Mouse (Mus musculus) adrenal gland, postnatal 25 days (tissue): ENCODE measurements at regions not wholly inside any gene's neighbourhood (a gene's known extent, or its start where the extent isn't known, plus 50 kb on each side); places are given as distances from the start of the nearest gene placed in this dataset.

ENCODE experiments used
- DNase-seq: peaks from one replicate; pipeline ENCODE4 v3.0.0; 2021; ENCODE audit warnings: mixed read lengths

DNA sequence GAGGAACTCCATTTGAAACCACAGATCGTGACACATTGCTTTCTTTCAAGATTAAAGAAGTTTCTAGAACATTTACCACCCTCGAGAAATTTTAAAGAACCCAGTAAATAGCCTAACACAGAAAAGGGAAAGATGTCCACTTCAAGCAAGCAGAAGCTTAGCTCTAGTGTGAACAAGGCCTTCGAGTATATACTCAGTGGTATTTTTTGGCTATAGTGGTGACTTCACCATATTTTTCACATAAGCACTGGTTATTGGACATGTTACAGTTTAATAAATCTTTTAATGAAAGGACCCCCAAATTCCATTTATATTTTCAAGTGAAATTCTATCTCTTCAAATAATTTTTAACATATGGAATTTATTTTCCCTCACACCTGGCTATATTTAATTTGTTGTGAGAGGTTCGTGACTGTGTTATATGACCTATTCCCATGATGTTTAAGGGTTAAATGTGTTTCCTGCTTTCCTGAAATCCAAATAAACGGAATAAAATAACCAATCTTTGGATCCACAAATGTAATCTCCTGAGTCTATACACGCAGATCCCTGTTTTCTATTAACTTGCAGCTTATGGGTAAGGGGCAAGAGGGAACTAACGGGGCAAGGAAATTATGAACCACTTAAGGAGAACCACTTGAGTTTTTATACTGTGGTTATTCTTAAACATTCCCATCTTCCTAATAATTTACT, 60.6 kb upstream of the Tas2r134 start:
- no peak for DNase-seq

DNA sequence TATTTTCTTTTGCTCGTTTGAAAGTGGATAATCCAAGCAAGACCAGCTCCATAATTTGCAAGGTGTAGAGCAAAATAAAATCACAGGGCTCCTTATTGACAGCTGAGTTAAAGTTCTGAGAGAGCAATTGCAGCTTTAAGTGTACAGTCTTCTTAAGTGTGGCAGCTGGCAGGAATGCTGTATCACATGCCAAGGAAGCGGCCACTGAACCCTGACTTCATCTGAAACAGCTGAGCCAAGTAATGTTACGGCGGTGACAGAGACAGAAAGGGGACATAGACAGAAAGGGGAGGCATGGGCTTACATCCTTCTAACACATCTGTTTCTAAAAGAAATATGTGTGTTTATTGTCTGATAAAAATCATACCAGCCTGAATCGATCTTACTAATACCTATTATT, 63.4 kb upstream of the Tas2r134 start:
- DNase-seq = no peak

DNA sequence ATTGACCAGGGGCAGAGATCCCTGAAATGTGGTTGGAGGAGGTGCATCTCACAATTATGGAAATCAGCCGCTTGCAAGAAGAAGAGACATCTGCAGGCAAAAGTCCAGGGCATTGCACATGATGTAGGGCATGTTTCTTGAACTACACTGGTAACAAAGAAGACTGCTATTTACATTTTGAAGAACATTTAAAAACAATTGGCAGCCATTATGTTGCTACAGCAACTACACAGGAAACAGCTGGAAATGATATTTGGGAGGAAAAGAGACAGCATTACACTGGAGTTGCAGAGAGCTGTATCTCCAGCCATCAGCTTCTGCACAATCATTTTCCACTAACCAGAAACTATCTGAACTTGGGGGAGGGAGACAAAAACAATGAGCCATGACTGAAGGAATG, 64.1 kb upstream of the Tas2r134 start:
- no peak for DNase-seq

DNA sequence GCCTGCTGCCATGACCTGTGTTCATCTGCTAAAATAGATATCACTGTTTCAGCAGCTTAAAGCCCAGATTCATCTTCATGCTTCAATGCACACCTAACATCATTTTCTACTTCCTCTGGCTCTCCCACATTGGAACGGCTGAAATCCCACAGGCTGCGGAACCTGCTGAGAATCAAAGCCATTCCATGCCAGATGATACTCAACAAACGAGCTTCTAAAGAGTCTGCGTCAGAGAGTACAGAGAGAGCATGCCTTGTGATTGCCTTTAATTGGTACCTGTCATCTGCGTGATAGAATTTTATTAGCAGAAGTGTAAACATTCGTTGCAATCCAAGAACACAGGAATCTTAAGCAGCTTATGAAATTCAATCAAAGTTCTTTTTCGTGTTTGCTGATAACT, 76.4 kb upstream of the Tas2r134 start:
- no peak for DNase-seq

DNA sequence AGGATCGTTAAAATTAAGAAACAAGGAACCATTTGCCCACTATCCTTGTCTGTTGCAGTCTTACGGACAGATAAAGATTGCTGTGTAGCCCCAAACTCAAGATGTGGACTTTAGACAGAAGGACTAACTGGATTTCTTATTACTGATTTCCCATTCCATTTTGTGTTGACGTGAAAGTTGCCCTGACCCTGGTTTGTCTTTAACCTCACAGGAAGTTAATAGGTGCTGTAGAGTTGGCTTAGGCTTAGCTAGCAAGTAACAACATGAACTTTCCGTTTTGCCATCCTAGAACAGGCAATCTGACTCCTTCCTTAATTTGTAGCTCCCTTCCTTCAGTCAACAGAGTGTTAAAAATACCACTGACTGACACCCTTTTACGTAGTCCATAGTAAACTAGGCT, 78.2 kb upstream of the Tas2r134 start:
- no peak for DNase-seq

DNA sequence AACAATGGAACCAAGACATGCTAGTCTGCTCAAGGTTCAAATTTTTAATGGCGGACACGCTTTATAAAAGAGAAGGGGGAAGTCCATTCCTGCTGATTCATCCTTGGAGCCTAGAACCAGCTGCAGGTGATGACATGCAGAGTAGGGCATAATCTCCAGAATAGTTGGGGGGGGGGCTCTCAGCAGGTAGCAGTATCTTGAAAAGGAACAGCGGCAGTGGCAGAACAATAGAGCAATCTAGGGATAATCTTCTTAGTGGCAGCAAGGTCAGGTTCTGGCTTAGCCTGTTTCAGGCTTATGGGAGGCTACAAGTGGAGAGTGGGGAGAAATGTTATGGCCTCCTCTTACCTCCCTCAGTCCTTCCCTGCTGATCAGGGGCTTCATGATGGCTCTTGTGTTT, 81.1 kb upstream of the Tas2r134 start:
- no peak for DNase-seq

DNA sequence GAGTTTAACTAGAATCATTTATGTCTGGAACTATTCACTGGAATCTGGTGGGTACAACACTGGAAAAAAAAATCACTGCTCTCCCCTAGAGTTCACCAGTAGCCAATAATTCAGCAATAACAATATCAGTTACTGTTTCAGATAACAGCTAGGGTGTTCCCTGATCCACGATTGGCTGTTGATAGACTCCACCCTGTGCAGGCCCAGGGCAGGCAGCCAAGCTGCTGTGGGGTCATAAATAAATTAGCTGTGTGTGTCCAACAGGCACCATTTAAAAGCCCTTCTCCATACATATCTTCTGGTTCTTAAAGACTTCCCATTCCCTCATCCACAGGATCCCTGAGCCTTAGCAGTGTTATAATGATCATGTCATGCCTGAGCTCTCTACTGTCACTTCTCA, 83.4 kb upstream of the Tas2r134 start:
- peak; percentile 6 for DNase-seq

DNA sequence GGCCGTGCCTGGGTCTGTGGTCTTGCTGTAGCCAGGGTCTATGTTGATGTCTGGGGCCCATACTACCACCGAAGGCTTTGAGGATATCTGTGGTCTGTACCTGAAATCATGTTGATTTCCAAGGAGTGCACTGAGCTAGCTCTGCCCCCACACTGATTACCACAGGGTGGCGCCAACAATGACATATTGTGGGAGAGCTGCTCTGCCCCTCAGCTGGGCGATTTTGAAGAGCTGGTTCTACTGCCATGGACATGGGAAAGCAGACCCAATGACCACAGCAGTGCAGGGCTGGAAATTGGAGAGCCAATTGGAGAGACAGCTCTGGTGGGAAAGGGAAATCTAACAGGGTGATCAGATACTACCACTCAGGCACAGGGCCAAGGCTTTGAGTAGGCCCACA, 85.0 kb upstream of the Tas2r134 start:
- DNase-seq = peak; percentile 33

DNA sequence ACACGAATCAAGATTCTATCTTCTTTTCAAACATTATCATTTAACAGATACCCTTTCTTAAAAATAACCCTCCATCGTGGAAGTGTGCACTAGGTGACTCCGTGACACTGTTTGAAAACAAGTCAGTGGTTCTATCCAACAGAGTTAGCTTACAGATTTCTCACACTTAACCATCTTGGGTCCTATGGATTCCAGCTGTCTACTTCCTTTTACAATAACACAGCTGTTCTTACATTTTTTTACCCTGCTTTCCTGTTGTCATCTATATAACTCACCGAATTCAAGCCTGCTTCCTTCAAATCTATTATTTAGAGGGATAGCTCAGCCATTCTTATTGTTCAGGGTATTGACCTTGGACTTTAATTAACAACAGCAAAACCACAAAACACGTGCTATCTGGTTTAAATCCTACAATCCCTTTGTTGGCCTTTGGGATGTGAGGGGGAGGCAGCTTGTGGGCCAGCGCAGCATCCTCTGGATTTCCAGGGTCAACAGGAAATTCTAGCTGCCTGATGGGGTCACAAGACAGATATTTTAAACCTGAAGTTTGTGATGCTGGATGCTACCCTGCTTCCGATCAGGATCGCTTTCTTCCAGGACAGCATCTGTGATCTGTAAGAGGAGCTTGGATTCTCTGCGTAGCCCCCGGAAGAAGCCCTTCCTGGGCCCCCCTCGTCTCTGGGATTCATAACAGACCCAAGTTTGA, 94.4 kb upstream of the Tas2r134 start:
- no peak for DNase-seq

DNA sequence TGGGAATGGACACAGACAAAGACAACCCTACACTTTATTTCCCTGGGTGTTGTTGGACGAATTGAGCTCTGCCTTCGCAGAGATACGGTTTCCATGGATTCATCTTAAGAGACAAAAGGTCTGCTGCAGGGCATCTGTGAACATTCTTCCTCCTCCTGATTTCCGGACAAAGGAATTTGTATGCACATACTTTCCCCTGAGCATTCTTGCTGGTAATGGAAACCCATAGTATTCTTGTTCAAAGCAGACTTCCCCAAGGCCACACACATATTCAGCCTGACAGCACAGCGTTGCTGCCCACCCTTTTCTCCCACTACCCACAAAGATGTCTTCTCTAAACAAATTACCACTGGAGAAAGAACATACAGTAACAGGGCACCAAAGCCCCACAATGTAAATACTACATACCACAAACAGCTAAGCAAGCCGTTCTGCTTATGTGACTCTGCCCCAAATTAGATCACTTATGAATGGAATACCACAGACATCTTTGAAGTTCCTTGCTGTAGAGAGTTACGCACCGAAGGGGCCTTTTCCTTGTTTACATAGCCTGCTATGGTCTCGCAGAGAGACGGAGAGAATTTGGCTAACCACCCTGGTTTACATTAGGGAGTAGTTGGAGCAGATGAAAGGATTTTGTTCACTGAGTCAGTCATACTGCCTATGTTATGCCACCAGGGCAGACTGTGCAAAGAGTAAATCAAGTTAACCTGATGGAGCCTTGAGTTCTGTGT, 96.0 kb upstream of the Tas2r134 start:
- DNase-seq = no peak

DNA sequence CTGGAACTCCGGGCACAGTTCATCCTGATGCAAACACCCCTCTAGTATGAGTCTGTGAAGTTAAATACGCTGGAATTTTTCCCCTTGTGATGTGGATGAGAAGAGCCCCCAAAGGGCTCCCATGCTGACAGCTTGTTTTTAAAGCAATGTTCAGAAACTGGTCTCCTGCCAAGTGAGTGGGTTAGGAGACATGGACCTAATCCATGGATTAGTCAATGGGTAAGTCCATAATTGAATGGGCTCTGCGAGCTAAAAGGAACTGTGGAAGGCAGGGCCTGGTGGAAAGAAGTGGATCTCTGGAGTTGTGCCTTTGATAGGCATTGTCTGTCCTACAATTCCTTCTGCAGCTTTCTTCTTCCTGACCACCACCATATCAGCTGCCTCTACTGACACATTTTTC, 104.5 kb upstream of the Tas2r134 start:
- no peak for DNase-seq

DNA sequence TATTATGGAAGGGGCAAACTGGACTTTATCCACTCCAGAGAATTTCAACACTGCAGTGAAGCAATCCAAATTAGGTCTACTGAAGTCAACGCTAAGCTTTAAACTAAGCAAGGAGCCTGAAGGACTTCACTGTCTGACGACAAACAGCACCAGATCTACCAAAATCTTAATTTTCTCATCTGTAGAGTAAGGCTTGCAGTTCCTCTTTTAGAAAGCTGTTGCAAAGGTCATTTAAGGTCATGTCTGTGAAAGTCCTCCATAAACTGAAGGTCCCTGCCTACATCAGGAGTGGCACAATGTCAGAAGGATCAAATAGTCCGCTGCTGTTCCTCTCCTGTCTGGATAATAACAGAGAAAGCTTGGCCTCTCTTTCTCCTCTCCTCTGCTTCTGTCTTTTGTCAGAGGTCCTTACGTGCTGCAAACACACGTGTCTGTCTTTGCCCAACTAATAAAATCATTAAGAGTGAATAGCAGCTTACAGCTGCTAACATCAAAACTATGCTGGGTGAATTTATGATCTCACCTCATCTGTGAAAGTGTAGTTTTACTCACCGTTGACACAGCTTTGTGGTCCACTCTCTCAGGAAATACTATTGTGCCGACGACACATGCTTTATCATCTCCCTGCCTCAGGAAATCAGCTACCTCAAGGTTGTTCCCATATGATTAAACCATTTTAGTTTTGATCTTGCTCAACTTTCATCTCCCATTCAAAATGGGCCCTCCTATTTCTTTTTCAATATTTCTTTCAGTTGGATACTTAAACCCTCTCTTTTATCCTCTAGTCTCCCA, 117.9 kb upstream of the Tas2r134 start:
- no peak for DNase-seq

DNA sequence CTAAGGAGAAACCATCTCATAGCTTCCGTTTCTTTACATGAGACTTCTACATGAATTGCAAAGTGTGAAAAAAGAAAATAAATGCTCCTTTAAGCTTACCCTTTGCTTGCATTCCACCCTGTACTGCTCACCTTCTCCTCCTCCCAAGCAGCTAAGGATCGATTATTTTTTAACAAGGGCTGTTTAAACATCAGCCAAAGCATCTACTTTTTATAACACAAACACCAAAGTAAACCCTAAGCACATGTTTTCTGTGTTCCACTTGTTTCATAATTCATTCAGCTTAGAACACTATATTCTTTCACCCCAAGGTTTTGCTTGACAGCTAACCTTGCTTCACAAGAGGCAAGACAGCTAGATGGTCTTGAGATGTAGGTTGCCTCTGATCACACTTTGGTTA, 129.4 kb upstream of the Tas2r134 start:
- DNase-seq = no peak

DNA sequence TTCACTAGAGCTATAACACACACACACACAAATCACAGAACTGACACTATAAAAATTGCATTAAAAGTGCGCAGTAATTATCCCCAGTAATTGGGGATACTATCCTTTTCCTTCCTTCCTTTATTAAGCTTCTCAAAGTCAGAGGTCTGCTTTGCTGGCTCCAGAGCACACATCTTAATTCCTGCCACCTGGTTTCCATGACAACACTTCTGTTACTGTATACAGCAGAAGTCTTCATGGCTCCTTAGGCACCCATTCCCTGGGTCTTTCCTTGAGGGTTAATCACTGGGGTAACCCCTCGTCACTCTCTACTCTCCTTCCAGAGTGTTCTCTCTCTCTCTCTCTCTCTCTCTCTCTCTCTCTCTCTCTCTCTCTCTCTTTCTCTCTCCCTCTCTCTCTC, 153.6 kb upstream of the Tas2r134 start:
- no peak for DNase-seq

DNA sequence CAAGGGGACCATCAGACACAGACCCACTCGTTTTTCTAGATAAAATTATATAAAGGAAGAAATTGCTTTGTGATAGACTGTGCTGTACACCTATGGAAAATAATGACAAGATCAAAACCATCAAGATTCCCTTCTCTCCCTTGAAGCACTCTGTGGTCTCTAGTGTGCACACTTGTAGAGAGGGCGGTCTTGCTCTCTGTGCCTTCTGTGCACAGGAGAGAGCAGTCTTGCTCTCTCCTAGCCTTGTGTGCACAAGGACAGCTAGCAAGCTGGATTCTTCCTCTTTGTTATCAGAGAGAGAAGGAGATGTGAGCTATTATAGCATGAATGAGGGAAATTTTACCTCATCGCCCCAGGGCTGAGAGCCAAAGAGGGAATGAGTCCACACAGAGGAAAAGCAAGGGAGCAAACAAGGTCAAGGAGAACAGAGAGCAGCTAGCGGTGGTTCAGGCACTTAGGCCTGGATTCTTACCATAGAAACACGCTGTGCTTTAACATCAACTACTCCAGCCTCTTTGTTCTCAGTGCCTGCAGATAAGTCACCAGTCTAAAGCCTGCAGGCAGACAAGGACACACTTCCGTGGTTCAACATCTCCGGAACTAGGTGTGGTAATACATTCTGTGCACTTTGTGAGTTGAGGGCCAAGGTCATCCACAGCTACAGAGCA, 160.2 kb upstream of the Tas2r134 start:
- DNase-seq = peak; percentile 45

DNA sequence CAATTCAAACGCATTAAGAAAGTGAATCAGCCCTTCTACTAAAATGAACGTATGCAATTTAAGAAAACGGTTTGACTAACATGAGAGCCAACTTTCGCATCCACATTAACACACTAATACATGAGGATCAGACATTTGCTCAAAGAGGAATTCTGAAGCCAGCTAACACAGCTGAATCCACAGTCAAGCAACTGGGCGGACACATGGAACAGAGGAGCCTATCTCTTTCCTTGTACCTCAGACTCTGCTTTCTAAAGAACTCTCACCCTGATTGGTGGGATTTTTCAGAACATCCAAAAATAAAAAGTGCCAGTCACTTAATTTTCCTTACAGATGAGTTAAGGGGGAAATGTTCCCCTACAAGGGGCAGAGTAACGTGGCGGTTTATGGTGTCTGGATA, 161.3 kb upstream of the Tas2r134 start:
- DNase-seq = no peak

DNA sequence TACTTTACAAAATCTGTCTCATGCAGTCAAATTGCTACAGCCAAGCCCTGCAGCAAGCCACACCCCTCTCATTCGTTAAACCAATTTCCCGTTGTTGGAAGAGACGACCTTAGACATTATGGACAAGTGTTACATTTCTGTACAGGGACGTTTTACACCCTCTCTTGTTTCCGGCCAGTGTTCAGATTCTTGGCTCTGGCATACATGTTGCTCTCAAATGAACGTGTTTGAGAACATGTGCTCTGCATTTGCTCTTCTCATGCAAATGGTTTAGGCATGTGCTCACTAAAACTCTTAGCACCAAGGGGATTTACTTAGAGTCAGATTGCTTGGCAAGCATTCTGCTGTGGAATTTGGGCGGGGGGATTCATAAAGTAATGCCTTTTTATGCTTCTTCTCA, 161.7 kb upstream of the Tas2r134 start:
- no peak for DNase-seq

DNA sequence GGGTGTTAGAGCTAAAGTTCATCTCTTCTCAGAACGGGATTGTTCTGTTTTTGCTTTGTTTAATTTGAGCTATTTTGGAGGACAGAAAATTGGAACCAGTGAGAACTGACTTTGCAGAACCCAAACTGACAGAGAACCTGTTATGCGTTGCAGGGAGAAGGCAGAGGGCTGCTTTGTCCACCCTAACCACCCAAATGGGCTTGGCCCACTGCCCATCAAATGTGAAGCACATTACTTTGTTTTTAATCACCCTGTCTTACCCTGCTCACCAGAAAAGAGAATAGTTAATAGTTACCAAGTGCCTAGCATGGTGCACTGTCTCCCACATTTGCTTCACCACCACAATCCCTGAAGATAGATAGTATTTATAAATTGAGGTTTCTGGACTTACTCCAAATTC, 163.0 kb upstream of the Tas2r134 start:
- DNase-seq = no peak

DNA sequence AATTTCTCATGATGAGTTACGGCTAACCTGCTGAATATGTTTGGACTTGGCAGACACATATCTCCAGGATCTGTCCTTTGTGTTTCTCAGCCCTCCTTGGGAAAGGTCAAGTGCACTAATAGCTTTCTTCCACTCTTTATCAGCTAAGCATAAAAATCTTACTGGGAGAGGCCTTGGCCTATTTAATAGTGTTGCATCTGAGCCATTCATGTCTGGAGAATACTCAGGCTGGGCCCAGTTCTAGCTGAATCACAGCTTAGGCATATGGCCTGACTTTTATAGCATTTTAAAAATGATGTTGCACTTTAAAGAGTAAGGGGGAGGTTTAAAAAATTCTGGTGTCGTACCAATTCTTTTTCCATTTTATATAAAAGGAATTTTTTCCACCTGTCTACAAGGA, 166.4 kb upstream of the Tas2r134 start:
- DNase-seq = no peak

DNA sequence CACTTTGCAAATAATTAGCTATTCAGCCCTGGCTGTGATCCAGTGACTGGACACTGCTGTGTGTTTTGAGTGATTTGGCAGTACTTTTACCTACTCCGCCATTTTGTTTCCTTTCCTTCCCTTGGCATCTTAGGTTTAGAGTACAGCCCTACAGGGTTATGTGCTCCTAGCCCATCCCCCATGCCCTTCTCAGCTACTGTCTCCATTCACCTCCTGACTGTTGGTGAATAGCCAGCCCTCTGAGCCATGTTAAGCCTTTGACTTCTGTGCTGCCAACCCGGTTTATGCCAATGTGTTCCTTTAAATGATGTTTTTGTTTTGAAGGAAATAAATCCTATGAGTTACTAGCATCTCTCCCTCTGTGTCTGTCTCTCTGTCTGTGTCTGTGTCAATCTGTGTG, 167.8 kb upstream of the Tas2r134 start:
- no peak for DNase-seq

DNA sequence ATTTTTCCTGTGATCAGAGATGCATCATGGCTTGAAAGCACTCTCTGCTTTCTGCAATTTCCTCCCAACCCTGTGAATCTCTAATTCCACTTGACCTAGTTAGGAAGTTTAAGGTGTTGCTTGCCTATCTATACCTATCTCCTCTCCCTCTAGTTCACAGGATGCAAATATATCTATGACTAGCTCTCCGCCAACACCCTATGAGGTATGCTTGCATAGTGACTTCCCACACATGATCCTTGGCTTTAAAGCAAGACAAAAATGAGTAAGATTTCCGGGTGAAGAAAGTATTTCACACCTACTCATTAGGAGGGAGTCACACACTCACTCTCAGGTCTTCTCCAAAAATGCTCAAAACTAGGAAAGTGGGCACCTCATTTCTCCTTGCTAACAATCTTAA, 169.6 kb upstream of the Tas2r134 start:
- DNase-seq = no peak

DNA sequence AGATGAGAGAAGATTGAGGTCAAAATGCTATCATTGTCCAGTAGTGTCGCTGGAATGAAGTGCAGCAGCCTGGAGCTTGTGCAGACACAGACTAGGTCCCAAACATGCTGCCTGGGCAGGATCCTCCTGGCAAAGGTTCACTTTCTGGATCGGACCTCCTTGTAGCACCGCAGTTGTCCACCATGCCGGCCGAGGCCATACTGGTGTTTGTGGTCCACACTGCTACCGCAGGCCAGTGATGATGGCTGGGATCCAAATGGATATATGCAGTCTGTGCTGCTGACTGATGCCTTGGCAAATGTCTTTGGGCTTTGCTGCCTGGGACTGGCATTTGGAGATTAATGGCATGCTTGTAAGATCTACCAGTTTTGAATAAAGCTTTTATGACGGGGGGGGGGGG, 174.5 kb upstream of the Tas2r134 start:
- DNase-seq = no peak
